Mouse (Mus musculus): Measurements from ENCODE around the gene Olfr360.
"Not testable (repeated sequence)": the region's sequence is repeated elsewhere in the genome, so short reads cannot be mapped to it uniquely, and the experiment has no call there.

Gene Olfr360

DNA sequence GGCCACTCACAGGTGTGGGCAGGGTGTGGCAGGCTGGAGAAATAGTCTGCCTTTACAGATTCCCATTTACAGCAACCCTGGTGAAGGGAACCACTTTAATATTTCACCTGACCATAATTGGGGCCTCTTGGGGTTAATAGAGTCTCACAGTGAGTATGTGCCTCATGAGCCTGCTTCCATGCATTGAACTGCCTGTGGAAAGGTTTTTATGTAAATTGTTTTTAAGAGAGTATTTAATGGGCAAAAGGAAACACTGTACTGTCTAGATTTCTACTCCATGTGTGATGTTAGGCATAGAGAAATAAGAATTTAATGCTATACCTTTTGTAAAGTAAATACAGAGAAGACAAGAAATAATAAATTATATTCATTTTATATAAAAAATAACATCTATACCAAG, at the start of gene Olfr360:
Gene Olfr360 (plus strand): TSS at position 301 of the 400 bp plus-strand sequence.
- no peak for DNase-seq (ENCODE audit: low spot score in 2 of 2)

DNA sequence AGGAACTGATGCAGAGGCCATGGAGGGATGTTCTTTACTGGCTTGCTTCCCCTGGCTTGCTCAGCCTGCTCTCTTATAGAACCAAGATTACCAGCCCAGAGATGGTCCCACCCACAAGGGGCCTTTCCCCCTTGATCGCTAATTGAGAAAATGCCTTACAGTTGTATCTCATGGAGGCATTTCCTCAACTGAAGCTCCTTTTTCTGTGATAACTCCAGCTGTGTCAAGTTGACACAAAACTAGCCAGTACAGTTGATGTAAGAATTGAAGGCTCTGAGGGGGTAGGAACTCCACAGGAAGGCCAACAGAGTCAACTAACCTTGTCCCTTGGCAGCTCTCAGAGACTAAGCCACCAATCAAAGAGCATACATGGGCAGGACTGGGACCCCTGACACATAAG, 23.6 kb downstream of the Olfr360 start, which contains the start of gene Olfr361:
Gene Olfr361 (minus strand): TSS at position 101 of the 400 bp plus-strand sequence.
- DNase-seq (ENCODE audit: low spot score in 2 of 2): not testable (repeated sequence)

DNA sequence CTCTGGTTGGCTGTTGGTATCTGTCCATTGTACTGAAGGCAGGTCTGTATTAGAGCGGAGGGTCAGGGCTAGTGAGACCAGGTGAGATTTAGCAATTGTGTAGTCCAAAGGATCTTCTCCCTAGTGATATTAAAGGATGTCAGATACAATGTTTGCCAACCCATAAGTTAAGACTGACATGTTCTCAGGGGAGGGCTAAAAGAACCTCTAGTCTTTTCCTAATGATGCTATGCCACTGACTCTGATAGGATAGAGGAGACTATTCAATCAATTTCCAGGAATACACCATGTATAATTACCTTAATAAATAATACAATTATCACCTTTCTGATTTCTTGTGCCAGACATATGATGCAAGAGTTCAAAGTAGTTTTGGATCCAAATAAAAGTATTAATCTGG, 52.3 kb downstream of the Olfr360 start, which contains the start of gene Olfr362:
Gene Olfr362 (minus strand): TSS at position 101 of the 400 bp plus-strand sequence.
- no peak for DNase-seq (ENCODE audit: low spot score in 2 of 2)
